Mouse (Mus musculus) embryo, embryonic 9.5 days (tissue): ENCODE data around the gene Pigm.

Experiments used
- DNase-seq: peaks from one replicate; pipeline ENCODE4 v3.0.0-alpha.2; 2017; ENCODE audit errors: extremely low spot score

The Pigm gene

GRCm38 (mm10) chr1:172413491-172414230 lies 37.3 kb downstream of the Pigm start:
- no peak for DNase-seq

GRCm38 (mm10) chr1:172414231-172414585 lies 37.9 kb downstream of the Pigm start:
- no peak for DNase-seq

GRCm38 (mm10) chr1:172415061-172415460 lies 38.7 kb downstream of the Pigm start:
- DNase-seq, result no peak

- no peak for DNase-seq
Measured at GRCm38 (mm10) chr1:172418173-172418572, 41.8 kb downstream of the Pigm start.

- DNase-seq, result no peak
Measured at GRCm38 (mm10) chr1:172418642-172419041, 42.3 kb downstream of the Pigm start.

- DNase-seq, result no peak
Measured at GRCm38 (mm10) chr1:172420181-172420580, 43.8 kb downstream of the Pigm start.

- DNase-seq, result no peak
Measured at GRCm38 (mm10) chr1:172423393-172423792, 47.0 kb downstream of the Pigm start.

- no peak for DNase-seq
Measured at GRCm38 (mm10) chr1:172426419-172426818, 50.1 kb downstream of the Pigm start.

- DNase-seq, result no peak
Measured at GRCm38 (mm10) chr1:172427841-172428240, 51.5 kb downstream of the Pigm start.

GRCm38 (mm10) chr1:172428614-172429013 lies 52.3 kb downstream of the Pigm start:
- DNase-seq, result no peak

- no peak for DNase-seq
Measured at GRCm38 (mm10) chr1:172430731-172431220, 54.4 kb downstream of the Pigm start.

GRCm38 (mm10) chr1:172431836-172432586 lies 55.7 kb downstream of the Pigm start:
- no peak for DNase-seq

GRCm38 (mm10) chr1:172432587-172432955 lies 56.2 kb downstream of the Pigm start:
- no peak for DNase-seq

- DNase-seq, result no peak
Measured at GRCm38 (mm10) chr1:172433012-172433850, 56.9 kb downstream of the Pigm start.
